Mouse (Mus musculus): Measurements from ENCODE around the gene Eif4a3.

DNA sequence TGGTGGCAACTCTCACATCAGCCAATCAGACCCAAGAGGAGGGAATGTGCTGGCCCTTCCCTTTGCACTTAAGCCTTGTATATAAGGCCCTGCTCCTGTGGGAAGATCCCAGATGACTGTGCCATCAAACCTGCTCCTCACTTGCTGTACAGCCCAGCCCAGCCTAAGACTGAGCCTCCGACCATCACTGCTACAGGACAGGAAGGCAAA is 7.7 kb upstream of the Eif4a3 start, which contains the start of gene Card14:
- no peak for TF ChIP-seq CTCF (IDR thresholded peaks at IDR 0.05; ENCODE audit: low read depth)
- TF ChIP-seq EP300 (IDR thresholded peaks at IDR 0.05; ENCODE audit: low read depth) = no peak
